Mouse (Mus musculus) brain, embryonic 14.5 days (tissue): ENCODE data around the gene Vmn2r20.
"Not testable (repeated sequence)": the region's sequence is repeated elsewhere in the genome, so short reads cannot be mapped to it uniquely, and the experiment has no call there.

Experiments
- CTCF ChIP-seq: fragments of 200-500 bp; IDR thresholded peaks from 2 replicates; pipeline ENCODE4 v1.5.1; 2012; ENCODE audit warnings: inconsistent platforms, mild to moderate bottlenecking, moderate library complexity, borderline replicate concordance; ENCODE audit not compliant: insufficient read depth, insufficient read length; ENCODE audit errors: extremely low read depth
- POLR2A ChIP-seq: fragments of 200-500 bp; IDR thresholded peaks from 2 replicates; pipeline ENCODE4 v1.6.1; 2012; ENCODE audit warnings: mild to moderate bottlenecking, inconsistent platforms, borderline replicate concordance; ENCODE audit not compliant: poor library complexity, insufficient read depth, insufficient read length, severe bottlenecking; ENCODE audit errors: extremely low read depth

DNA sequence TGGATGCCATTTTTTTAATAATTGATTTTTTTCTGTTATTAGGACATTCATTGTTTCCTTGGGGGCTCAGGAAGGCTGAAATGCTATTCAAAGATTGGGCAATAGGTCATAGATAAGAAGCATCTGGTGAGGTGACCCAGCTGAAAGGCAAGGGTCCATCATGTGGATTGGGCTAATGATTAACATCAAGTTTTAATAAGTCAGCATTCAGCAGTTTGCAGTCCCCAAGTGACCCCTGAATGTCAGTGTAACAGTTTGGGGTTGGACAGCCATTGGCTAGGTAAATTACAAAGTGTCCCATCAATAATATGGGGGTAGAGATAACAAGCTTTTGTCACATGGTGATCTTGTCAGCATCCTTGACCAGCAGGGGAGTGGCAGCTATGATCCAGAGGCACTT lies 29.1 kb downstream of the Vmn2r20 start:
- TF ChIP-seq CTCF, POLR2A: not testable (repeated sequence)
